Mouse (Mus musculus) fat pad, adult 2 months (tissue): Measurements from ENCODE around the gene Wif1.

Experiments
- DNase-seq: peaks from one replicate; pipeline ENCODE4 v3.0.0-alpha.2; 2011; ENCODE audit warnings: low read depth, low spot score; ENCODE audit errors: extremely low read depth

The Wif1 gene

DNA sequence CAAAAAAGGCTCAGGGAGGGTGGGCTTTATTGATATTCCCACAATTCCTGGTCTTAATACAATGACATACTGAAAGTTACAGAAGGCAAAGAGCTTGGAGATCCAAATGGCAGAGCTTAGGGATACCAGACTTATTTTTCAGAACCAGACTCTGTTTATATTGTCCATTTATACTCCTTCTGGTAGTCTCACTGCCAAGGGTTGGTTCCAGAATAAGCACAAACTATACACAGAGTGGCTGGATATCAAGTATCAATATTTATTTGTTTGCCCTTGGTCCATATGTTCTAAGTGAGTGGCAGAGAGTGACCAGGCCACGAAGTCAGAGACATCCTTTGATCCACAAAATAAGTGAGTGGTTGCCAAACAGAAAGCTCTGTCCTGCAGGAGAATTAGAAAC, 34.2 kb downstream of the Wif1 start:
- DNase-seq: no peak

DNA sequence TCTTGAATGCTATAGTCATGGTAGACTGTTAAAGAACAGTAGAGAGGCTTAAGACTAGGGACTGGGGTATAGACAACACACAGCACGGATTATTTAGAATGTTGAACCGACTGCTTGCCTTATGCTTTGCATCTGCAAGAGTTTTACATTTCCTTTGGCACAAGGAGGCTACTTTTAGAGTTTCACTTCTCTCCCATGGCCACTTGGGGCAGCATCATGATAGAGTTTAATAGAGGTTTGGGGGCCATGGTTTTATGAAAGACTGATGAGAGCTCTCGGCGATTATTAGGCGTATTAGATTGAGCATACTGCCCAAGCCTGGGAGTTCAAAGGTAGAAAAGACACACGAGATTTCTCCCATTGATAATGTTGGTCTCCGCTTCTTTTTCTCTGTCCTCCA, 37.0 kb downstream of the Wif1 start:
- DNase-seq: no peak

DNA sequence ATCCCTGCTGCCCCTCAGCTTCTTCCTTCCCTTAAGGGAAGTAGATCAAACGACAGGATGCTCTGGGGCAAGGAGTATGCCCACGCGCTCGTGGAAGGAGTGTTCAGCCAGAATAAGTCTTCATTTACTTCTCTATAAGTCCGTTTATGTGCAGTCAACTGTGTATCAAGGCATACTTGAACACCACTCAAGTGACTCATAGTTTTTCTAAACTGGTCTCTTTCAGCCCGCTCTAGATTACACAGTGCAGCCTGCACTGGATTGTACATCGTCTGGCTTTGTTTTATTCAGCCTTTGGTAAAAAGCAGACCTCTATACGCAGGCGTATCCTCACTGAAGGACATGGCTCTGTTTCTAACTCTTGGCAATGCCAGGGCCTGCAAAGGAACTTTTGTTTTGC, 46.7 kb downstream of the Wif1 start:
- DNase-seq: no peak

DNA sequence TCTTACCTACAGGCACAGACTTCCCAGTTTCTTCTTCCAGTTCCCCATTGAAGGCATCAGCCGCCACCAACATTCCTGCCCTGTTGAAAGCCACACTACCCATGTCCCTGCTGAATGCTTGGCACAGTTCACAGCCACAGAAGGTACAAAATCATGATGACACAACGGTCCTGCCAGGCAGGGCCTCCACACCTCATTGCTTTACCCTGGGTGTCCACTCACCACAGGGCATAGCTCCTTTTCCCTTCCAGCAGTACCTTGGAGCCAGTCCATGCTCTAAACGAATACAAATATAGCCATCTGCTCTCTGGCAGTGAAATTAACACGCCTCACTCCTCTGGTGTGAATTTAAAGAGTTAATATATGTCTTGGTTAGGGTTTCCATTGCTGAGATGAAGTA, 49.1 kb downstream of the Wif1 start:
- no peak for DNase-seq

DNA sequence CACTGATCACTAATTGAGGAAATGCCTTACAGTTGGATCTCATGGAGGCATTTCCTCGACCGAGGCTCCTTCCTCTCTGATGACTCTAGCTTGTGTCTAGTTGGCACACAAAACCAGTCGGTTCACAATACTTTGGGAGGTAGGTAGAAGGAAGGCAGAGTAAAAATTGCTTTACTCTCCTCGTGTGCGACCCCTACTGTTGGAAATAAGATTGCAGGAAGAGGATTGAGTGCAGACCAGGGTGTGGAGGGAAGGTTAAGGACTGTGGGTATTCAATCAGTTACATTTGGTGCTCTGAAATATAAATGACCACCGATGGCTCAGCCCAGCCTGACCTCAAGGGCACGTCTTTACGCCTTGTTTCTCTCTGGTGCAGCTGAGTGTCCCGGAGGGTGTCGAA, 49.8 kb downstream of the Wif1 start:
- no peak for DNase-seq

DNA sequence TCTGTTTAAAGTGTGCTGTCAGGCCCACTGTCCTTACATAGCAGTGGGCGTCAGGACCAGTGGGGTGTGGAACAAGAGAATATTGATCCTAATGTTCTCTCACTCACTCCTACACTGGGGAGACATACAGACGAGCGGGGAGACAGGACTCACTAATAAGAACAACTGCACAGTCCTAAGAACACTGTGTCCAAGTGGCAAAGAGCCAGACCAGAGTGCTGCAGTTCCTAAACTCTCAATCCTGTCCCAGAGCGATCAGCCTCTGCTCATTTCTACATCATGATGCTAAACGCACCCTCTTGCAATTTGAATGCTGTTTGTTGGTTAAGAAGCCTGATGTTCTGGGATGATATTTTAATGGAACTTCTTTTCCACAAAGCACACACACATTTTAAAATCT, 54.9 kb downstream of the Wif1 start:
- no peak for DNase-seq

DNA sequence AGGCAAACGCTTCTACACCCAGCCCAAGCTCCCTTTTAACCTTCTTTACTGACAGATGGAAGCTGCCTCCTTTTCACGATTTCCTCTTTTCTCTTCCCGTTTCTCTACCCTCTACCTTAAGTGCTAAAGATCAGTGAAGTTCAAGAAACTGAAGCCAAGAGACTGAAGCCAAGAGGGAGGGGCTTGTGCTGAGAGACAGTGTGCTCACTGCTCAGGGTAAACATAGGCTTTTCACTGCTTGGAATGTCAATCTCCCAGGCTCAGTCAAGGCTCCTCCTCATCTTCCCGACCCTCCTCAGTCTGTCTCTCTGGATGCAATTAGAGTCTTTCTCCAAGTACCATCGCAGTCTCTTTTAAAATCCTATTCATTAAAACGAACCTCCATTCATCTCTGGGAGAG, 55.6 kb downstream of the Wif1 start:
- no peak for DNase-seq

DNA sequence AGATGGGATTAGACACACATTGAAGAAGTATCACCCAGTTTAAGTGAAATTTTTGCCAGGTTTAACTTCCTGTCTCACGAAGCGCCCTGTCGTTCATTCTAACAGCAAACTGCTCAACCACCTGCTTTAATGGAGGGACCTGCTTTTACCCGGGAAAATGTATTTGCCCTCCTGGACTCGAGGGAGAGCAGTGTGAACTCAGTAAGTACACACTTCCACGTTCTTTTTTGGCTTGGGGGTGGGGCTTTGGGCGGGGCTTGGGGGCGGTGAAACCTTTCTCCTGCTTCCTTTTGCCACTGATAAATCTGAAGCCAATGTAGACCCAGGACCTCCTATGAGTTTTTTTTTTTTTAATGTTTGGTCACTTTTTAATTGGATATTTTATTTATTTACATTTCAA, 56.2 kb downstream of the Wif1 start:
- no peak for DNase-seq

DNA sequence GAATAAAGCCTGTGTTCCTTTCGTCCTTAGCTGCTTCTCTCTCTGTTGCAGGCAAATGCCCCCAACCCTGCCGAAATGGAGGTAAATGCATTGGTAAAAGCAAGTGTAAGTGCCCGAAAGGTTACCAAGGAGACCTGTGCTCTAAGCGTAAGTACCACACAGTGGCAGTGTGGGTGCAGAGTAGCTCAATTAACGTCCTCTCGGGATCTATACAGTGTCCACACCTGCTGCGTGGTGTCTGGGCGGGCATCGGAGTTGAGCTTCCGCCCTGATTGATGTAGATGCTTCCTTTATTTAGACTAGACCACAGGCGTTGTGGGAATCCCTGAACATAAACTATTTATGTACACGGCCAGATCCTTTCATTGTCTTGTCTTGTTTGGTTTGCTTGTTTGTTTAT, 62.2 kb downstream of the Wif1 start:
- no peak for DNase-seq

DNA sequence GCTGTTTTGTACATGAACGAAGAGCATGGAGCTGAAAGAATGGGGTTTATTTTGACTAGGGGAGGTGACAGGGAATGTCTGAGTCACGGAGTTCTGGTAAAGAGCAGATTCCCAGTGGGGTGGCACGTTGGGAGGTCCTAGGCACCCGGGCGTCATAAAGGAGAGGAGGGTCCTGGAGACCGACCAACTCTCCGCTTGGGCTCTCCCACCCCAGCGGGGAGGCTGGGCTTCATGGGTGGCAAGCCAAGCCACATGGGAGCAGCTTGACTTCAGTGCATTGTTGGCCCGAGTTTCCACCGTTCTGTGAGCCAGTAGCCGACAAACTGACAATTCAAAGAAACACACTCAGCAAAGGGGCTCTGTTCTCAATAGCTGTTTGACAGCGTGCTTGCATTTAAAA, 64.5 kb downstream of the Wif1 start:
- no peak for DNase-seq

DNA sequence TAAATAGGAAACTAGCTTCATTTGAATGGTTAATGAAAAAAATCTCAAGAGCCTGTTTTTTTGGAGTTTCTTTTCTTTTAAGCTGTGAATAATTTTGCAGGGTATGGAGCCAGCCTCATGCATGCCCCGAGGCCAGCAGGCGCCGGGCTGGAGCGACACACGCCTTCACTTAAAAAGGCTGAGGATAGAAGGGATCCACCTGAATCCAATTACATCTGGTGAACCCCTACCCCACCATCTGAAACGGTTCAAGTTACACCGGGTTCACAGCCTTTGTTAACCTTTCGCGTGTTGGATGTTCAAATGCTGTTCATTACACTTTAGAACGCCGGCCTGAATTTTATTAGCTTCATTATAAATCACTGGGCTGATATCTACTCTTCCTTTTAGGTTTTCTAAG, 65.9 kb downstream of the Wif1 start:
- DNase-seq: no peak

DNA sequence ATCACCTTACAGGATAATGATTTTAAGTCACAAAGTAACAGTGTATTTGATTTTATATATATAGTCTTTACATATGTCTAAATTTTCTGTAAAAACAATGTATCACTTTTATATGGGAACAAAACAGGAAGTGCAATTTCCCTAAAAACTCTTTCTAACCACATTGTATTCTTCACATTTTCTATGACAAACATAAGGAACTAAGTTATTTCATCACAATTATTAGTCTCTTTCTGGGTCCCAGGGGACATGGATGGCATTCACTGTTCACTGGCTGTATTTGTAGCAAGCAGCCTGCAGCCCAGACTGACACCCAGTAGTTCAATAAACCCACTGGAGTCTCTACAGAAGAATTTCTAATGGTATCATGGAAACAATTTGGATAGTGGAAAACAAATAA, 82.4 kb downstream of the Wif1 start:
- DNase-seq: no peak

DNA sequence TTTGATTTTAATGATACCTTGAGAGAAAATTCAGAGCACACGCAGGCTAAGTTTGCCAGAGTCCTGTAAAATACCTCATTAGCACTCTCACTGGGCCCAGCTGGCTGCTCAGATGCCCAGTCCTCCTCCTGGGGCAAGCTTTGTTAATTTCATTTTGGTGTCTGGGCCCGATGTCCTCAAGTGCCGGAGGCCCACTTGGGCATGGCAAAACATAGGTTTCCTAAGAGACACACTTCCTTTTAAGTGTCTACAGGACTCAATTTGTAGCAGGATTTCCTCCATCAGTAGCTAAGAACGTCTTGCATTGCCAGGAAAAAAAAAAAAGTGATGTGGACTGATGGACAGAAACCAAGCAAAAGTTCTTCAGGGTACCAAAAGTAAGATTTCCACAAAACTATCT, 82.9 kb downstream of the Wif1 start:
- no peak for DNase-seq

DNA sequence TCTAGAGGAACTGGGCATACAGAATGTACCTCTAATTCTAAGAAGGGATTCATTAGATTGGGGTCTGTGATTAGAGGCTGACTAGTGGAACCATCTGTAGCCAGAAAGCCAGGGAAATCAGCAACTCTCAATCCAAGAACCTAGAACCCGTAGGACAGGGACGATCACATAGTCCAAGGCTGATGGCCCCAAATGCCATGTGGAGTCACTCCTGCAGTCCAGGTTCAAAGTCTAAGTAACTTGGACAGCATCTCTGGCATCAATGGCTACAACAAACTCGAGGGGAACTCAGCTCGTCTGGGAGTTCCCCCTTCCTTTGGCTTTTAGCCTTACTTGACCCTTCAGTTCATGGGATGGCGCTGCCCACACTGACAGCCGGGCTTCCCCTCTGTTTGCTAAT, 87.0 kb downstream of the Wif1 start:
- DNase-seq: no peak

DNA sequence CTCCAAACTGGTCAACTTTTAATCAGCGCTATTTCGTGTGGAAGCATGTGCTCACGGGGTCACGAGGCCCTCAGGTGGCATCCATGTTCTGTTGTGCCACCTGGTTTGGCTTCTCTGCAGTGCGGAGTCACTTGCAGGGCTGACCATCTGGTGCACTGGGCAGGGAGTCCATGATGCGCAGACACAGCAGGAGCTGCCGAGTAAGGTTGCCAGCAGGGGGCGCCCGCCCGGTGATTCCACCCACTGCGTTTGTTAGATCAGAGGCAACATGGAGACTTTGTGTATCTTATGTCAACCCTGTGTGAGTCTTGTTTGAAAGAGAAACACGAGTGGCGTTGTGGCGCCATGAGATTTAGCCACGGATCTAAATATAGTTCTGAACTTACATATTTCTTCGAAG, 90.7 kb downstream of the Wif1 start:
- DNase-seq: no peak

DNA sequence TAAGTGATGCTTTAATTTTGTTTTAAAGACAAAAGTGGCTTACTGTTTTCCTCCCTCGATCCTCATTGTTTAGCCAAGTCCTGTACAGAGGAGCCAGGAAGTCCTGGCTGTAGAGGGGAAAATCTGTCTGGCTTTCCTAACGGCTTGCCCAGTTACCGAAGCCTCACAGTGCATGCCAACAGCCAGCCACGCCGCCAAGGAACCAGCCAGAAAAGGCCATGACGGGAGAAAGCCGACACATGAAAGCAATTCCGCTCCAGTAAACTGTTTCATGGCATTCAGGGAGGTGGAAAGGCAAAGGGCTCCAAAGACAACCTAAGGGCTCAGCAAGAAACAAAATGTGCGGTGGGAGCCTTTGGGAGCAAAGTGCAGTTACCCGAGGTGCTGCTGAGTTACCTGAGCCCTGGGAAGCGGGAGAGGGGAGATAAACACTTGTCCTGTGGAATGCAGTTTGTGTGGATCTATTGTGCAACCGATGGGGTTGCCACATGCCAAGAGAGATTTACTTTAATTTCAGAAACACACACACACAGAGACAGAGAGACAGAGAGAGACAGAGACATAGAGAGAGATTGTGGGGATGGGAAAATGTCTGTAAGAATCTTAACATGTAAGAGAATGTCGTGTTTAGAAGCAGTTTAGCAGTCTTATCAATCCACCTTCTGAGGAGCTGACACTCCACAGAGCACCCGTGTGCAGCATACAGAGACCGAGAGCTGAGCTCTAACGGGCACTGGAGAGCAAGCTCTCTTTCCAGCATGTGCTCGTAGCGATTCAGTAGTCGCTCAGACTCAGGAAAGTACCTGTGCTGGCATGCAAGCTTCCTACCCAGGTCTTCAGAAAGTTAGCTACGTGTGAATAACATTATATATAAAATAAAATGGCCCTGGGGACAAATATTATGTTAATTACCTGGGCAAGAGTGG, 95.5 kb downstream of the Wif1 start:
- DNase-seq: no peak
